Mouse (Mus musculus): ENCODE data around the gene Rap1a. TPM values are rescaled to one million over a fixed set of nuclear protein-coding genes. Genes with fewer than 3 reads are reported as not detected.
"Not testable (repeated sequence)": the region's sequence is repeated elsewhere in the genome, so short reads cannot be mapped to it uniquely, and the experiment has no call there.

Rap1a gene
- polyA plus RNA-seq, 2 experiments from 2014 or later: 168 to 210 TPM

DNA sequence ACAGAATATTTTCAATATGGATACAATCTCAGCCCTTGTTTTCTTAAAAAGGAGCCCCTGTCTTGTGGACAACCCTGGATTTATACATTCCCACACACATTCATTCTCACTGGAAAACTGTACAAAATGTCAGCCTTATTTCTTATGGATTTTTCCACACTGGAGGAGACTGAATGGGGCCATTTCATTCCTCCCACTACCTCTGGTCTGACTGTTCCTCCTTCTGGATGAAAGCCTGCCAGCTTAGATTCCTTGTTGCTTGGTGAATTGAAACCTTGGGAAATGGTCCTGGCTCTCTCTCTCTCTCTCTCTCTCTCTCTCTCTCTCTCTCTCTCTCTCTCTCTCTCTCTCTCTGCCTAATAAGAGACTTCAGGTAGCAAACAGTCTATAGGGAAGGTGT is 88.3 kb downstream of the Rap1a start:
- no peak for ATAC-seq

- ATAC-seq: no peak
These were observed 89.4 kb downstream of the Rap1a start for GRCm38 (mm10) chr3:105711741-105712140.

DNA sequence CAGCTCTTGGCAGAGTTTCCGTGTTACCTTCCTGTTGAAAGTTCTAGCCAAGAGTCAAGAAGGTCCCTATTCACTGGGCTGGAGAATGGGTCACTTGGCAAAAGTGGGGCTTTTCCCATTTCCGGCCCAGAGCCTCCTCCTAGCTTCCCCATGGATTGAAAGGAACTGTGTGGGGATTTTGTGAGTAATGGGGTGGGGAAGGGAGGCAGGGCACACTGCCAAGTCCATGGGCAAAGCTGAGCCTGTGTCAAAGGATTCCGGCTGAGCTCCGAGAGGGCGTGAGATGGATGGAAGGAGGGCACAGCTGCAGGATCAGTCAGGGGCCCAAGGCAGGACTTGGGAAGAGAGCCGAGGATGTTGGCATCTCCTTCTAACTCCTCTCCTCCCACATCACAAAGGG is 90.9 kb downstream of the Rap1a start:
- no peak for ATAC-seq

- no peak for ATAC-seq
These were observed 93.5 kb downstream of the Rap1a start for GRCm38 (mm10) chr3:105707590-105707989.

GRCm38 (mm10) chr3:105706366-105707020 is 94.6 kb downstream of the Rap1a start:
- no peak for ATAC-seq

- no peak for ATAC-seq
These were observed 95.6 kb downstream of the Rap1a start for GRCm38 (mm10) chr3:105705561-105705960.

DNA sequence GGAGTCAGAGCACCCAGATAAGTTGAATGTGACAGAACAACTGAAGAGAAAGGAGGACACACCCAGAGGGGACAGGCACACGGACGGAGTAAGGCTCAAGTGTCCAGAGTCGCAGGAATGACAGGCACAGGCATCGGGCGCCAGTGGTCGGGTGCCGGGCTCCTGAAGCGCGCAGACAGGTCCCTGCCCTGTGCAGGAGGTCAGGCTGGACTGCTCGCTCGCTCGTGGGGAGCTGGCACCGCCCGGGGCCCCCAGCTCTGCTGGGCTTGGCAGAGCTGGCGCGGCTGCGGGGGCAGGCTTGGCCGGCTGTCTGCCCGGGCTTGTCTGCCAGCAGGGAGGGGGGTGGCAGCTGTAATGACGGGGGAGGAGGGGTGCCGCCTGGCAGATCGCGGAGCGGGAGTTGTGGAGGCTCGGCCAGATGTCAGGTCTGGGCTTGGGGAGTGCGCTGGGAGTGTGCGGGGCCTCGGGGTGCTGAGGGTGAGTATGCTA is 96.0 kb downstream of the Rap1a start:
- peak; percentile 20 for ATAC-seq

GRCm38 (mm10) chr3:105704031-105705008 is 96.8 kb downstream of the Rap1a start, which contains the start of gene Inka2:
Gene Inka2 (plus strand): TSS chr3:105704599.
- peak; percentile 78 for ATAC-seq

GRCm38 (mm10) chr3:105703571-105703970 is 97.6 kb downstream of the Rap1a start:
- no peak for ATAC-seq

GRCm38 (mm10) chr3:105701399-105701798 is 99.7 kb downstream of the Rap1a start:
- ATAC-seq: no peak

- not testable (repeated sequence) for ATAC-seq
These were observed 100.3 kb downstream of the Rap1a start for GRCm38 (mm10) chr3:105700786-105701185.

DNA sequence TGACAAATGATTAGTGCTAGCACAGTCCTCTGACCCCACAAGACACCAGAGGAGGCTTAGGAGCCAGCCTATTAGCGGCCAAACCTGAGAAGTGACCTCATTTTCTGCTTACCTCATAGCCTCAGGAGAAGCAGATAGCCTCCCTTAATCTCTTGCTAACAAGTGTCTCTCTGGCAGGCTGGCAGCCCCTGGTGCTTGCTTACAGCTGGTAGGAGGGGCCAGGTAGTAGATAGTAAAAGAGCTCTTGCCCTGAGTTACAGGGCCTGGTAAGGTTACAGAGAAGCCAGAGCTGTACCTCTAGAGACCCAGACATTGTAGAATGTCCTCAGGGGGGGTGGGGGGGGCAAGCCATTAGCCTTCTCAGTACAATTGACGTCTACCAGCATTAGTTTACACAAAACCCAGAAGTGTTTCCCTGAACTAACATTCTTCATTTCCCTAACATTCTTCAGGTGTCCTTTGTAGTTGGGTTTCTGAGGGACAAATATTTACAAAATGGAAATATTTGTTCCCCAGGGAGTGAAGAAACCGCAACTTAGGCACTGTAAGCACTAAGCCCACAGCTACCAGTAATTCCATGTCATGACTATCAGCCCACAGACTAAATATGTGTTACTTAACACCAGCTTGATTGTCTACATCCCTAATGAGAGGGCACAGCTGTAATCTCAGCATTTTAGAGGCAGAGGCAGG is 101.7 kb downstream of the Rap1a start:
- no peak for ATAC-seq

GRCm38 (mm10) chr3:105698311-105698710 is 102.8 kb downstream of the Rap1a start:
- ATAC-seq: no peak

- no peak for ATAC-seq
These were observed 104.0 kb downstream of the Rap1a start for GRCm38 (mm10) chr3:105697148-105697441.

DNA sequence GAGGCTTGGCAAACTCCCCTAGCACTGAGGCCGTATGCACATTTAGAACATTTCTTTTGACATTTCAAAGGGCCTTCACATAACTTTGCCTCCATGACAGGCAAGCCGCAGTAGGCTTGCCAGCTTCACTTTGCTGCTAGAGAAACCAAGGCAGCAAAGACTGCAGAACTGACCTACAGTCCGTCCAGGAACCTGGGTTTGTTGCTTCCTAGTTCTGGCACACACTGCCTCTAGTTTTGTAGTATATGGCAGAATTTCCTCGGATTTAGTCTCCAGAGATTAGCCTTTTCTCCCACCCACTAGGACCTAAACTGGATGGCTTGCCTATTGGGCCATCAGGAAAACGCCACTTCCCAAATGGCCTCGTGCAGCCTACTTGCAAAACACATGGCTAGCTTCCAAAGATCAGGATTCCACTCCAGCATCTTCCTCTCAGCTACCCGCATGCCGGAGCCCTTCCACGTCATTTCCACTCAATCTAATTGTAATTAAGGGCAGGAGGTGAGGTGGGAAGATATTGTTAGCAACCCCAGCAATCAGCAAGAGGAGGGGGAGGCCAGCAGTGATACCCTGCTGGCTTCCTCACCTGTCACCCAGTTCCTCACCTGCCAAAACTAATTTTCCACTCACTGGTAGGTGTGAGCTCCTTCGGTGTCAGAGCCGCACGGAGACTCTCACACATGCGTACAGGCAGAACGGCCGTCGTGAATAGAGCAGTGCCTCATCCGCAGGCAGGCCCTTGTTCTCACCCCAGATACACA is 104.6 kb downstream of the Rap1a start:
- no peak for ATAC-seq

GRCm38 (mm10) chr3:105695476-105696386 is 105.4 kb downstream of the Rap1a start:
- ATAC-seq: no peak

GRCm38 (mm10) chr3:105693327-105694080 is 107.6 kb downstream of the Rap1a start:
- ATAC-seq: no peak

- no peak for ATAC-seq
These were observed 112.6 kb downstream of the Rap1a start for GRCm38 (mm10) chr3:105688536-105688935.

GRCm38 (mm10) chr3:105687324-105688060 is 113.6 kb downstream of the Rap1a start, which contains the start of gene Ddx20:
Gene Ddx20 (minus strand): TSS chr3:105687574.
- peak; percentile 89 for ATAC-seq
